1 mouse cellular context compared by ENCODE assay signal in genomic region chr7:100159105-100159841, GRCm38 (mm10).
TF ChIP-seq lines count a peak whose summit lies in the region.

Gene Lipt2, plus strand, starts transcription at chr7:100159277.

TF ChIP-seq in CH12.LX, 34 proteins besides CTCF, POLR2A, EP300 and RAD21 (continued from another document):
- TF ChIP-seq CHD1 (IDR thresholded peaks at IDR 0.05; ENCODE audit: low read depth, low read length) (no peak; the same call in 1 of the 2 replicates), MYC (IDR thresholded peaks at IDR 0.05; ENCODE audit: low read depth, low read length) (0 out of 2 replicates have a peak, but pooled peaks have one; percentile 49), RCOR1 (conservative IDR thresholded peaks at IDR 0.05; ENCODE audit: low read depth, low read length) (no peak), SMC3 (IDR thresholded peaks at IDR 0.05; ENCODE audit: low read depth, low read length) (peak; percentile 12; the same call in 1 of the 2 replicates), TCF12 (IDR thresholded peaks at IDR 0.05; ENCODE audit: low read depth, low read length) (0 out of 2 replicates have a peak, but pooled peaks have one; percentile 60), POLR2AphosphoS2 (IDR thresholded peaks at IDR 0.05; ENCODE audit: low read depth, low read length) (0 out of 2 replicates have a peak, but pooled peaks have one; percentile 59), ZMIZ1 (IDR thresholded peaks at IDR 0.05; ENCODE audit: low read depth, low read length) (peak; percentile 60; the same call in 1 of the 2 replicates), MEF2A (IDR thresholded peaks at IDR 0.05; ENCODE audit: borderline replicate concordance, low read depth, low read length) (peak; percentile 4; the same call in 1 of the 2 replicates)
